Mouse (Mus musculus): Measurements from ENCODE around the gene Gm49359.
A peak's percentile ranks its signal among the peaks of the same experiment; 100 is the strongest.
"Not testable (repeated sequence)": the region's sequence is repeated elsewhere in the genome, so short reads cannot be mapped to it uniquely, and the experiment has no call there.

The Gm49359 gene

GRCm38 (mm10) chr13:62466424-62467334 is at the start of gene Gm49359:
Gene Gm49359, minus strand, starts transcription at chr13:62466832.
- peak; percentile 92 for DNase-seq (ENCODE audit: low read depth, low spot score)

- DNase-seq (ENCODE audit: low read depth, low spot score), result not testable (repeated sequence)
Observed at GRCm38 (mm10) chr13:62510641-62511420, 44.2 kb upstream of the Gm49359 start.

GRCm38 (mm10) chr13:62472661-62473060 is 6.0 kb upstream of the Gm49359 start:
- DNase-seq (ENCODE audit: low read depth, low spot score), result not testable (repeated sequence)

GRCm38 (mm10) chr13:62469947-62470346 is 3.3 kb upstream of the Gm49359 start:
- DNase-seq (ENCODE audit: low read depth, low spot score), result not testable (repeated sequence)

Data from telencephalon, adult 2 months (tissue).